In genomic region chr7:121927882-121928281, GRCm38 (mm10) we compare ENCODE assay signal across 28 mouse cellular contexts.
"Had no signal": no experiment of that assay in that cellular context is flagged by ENCODE, and none has a peak within 500 bp of the region (broad histone marks: within the 10 kb centered on the region; RNA-seq: fewer than 3 reads in every experiment).

No protein-coding gene starts in this region.

- H3K4me3 ChIP-seq: embryonic facial prominence, embryonic 10.5 days; embryonic facial prominence, embryonic 12.5 days; embryonic facial prominence, embryonic 13.5 days; embryonic facial prominence, embryonic 15.5 days; erythroblast, embryonic 14.5 days; forebrain, embryonic 10.5 days; forebrain, embryonic 12.5 days; forebrain, embryonic 13.5 days; forebrain, embryonic 15.5 days; gastrocnemius, adult 2 months had no signal

- H3K27me3 ChIP-seq: embryonic facial prominence, embryonic 12.5 days; embryonic facial prominence, embryonic 13.5 days; embryonic facial prominence, embryonic 15.5 days; forebrain, embryonic 12.5 days; forebrain, embryonic 13.5 days; forebrain, embryonic 15.5 days had no signal

- H3K9ac ChIP-seq: embryonic facial prominence, embryonic 12.5 days; embryonic facial prominence, embryonic 13.5 days; embryonic facial prominence, embryonic 15.5 days; forebrain, embryonic 12.5 days; forebrain, embryonic 13.5 days; forebrain, embryonic 15.5 days; forebrain, postnatal 0 days had no signal

- H3K9me3 ChIP-seq: embryonic facial prominence, embryonic 10.5 days; embryonic facial prominence, embryonic 12.5 days; embryonic facial prominence, embryonic 13.5 days; embryonic facial prominence, embryonic 15.5 days; forebrain, embryonic 10.5 days; forebrain, embryonic 13.5 days; forebrain, embryonic 15.5 days had no signal

- ATAC-seq: forebrain, embryonic 13.5 days; forebrain, embryonic 14.5 days; forebrain, embryonic 15.5 days; forebrain, embryonic 16.5 days; forebrain, postnatal 0 days had no signal

- H3K4me1 ChIP-seq: embryonic facial prominence, embryonic 10.5 days; embryonic facial prominence, embryonic 13.5 days; embryonic facial prominence, embryonic 15.5 days; forebrain, embryonic 10.5 days; forebrain, embryonic 12.5 days; forebrain, embryonic 13.5 days; forebrain, embryonic 15.5 days had no signal

- H3K36me3 ChIP-seq: forebrain, embryonic 15.5 days had no signal

- DNase-seq: cerebellum, adult 18-20 months; cerebellum, adult 2 months; cerebellum, adult 8-10 months; cerebellum, adult 9-10 months; cerebellum, adult 9-11 months; cerebellum, postnatal 10 days; cerebellum, postnatal 14 days; cerebellum, postnatal 25 days; cerebellum, postnatal 36 days; embryo, embryonic 11 days; forebrain, postnatal 0 days; gastrocnemius, adult 2 months; gastrocnemius, postnatal 10 days; gastrocnemius, postnatal 14 days; gastrocnemius, postnatal 25 days; gastrocnemius, postnatal 36 days; heart, adult 11 months had no signal

- H3K27ac ChIP-seq: embryonic facial prominence, embryonic 10.5 days; embryonic facial prominence, embryonic 12.5 days; embryonic facial prominence, embryonic 13.5 days; embryonic facial prominence, embryonic 15.5 days; forebrain, embryonic 10.5 days; forebrain, embryonic 12.5 days; forebrain, embryonic 13.5 days; forebrain, embryonic 15.5 days; gastrocnemius, adult 2 months had no signal

- H3K4me2 ChIP-seq: embryonic facial prominence, embryonic 12.5 days; embryonic facial prominence, embryonic 13.5 days; embryonic facial prominence, embryonic 15.5 days; forebrain, embryonic 12.5 days; forebrain, embryonic 13.5 days; forebrain, embryonic 15.5 days had no signal
